Mouse (Mus musculus): ENCODE measurements around the gene Slc12a3.
"Not testable (repeated sequence)": the region's sequence is repeated elsewhere in the genome, so short reads cannot be mapped to it uniquely, and the experiment has no call there.

Gene Slc12a3

GRCm38 (mm10) chr8:94399361-94399953 lies 70.5 kb downstream of the Slc12a3 start:
- no peak for DNase-seq (ENCODE audit: low read depth, low spot score)

GRCm38 (mm10) chr8:94399957-94400356 lies 71.0 kb downstream of the Slc12a3 start:
- not testable (repeated sequence) for DNase-seq (ENCODE audit: low read depth, low spot score)

GRCm38 (mm10) chr8:94408443-94409080 lies 79.6 kb downstream of the Slc12a3 start:
- no peak for DNase-seq (ENCODE audit: low read depth, low spot score)

- no peak for DNase-seq (ENCODE audit: low read depth, low spot score)
These were observed 80.5 kb downstream of the Slc12a3 start for GRCm38 (mm10) chr8:94409523-94409922.

- no peak for DNase-seq (ENCODE audit: low read depth, low spot score)
These were observed 83.5 kb downstream of the Slc12a3 start for GRCm38 (mm10) chr8:94412518-94412917.

- no peak for DNase-seq (ENCODE audit: low read depth, low spot score)
These were observed 84.5 kb downstream of the Slc12a3 start for GRCm38 (mm10) chr8:94413509-94413908.

- DNase-seq (ENCODE audit: low read depth, low spot score) = no peak
These were observed 86.2 kb downstream of the Slc12a3 start for GRCm38 (mm10) chr8:94415218-94415617.
